Mouse (Mus musculus) liver, postnatal 0 days (tissue): ENCODE measurements at regions not wholly inside any gene's neighbourhood (a gene's known extent, or its start where the extent isn't known, plus 50 kb on each side); places are given as distances from the start of the nearest gene placed in this dataset.

Experiments
- CTCF ChIP-seq: sonication (generic); IDR thresholded peaks from 2 replicates; pipeline ENCODE4 v1.5.1; 2016; ENCODE audit warnings: antibody characterized with exemption, low read depth
- EP300 ChIP-seq: IDR thresholded peaks from 2 replicates; pipeline ENCODE4 v1.6.1; 2016; ENCODE audit warnings: antibody characterized with exemption, low read depth, mild to moderate bottlenecking

DNA sequence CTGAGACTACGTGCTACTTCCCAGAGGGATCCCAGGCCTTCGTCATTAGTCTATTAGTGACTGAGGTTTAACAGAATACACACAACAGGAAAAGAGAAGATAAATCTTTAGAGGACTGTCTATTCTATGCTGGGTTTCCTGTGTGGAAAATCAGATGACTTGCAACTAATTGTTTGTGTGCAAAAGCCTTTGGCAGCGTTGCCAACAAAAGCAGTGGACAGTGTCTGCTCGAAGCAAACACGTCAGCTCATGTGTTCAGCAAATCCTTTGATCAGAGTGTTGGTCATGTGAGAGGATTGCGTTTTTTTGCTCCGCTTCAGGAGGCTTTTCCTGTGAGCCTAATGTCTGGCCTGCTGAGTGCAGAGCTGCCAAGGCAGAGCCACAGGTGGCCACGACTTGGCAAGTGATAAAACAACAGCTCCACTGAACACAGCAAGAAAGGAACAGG is 117.3 kb downstream of the Arl4a start:
- no peak for TF ChIP-seq CTCF
- peak; percentile 49; the same call in 1 of the 2 replicates for TF ChIP-seq EP300
